Mouse (Mus musculus): Measurements from ENCODE around the gene Grm1. TPM values are rescaled to one million over a fixed set of nuclear protein-coding genes. Genes with fewer than 3 reads are reported as not detected.

The Grm1 gene
- polyA plus RNA-seq, 1 experiment, result 27.5 TPM

Other genes starting within 250 kb of the Grm1 start
- gene Shprh, start 67.1 kb upstream of the Grm1 start, polyA plus RNA-seq (2012; rRNA removed), result 14.3 and 16.1 TPM in 2 replicates
- 5.8 TPM in 2 replicates for gene Fbxo30, start 199.0 kb upstream of the Grm1 start, polyA plus RNA-seq (2012; rRNA removed)

Measured in frontal cortex, adult 2 months (tissue).